Mouse (Mus musculus): Measurements from ENCODE around the gene Cyp8b1. TPM values are rescaled to one million over a fixed set of nuclear protein-coding genes. Genes with fewer than 3 reads are reported as not detected.

The Cyp8b1 gene
- polyA plus RNA-seq, 1 experiment from 2014 or later, result not detected

DNA sequence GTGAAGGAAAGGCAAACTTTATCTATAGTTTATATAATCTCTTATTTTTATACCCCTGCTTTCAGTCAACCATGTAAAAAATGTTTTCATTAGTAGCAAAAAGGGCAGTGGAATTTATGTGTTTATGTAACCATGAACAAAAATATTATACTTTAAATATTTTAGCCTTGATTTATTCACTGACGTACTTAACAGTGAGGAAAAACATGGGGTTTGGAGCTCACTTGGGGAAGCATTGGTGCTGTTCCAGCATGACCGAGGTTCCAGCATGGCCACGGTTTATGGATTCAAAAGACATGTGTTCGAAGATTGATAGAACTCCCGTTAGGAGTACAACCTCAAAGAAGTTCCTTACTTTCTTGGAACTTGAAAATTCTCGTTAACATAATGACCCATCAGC, 47.9 kb downstream of the Cyp8b1 start:
- no peak for ATAC-seq (ENCODE audit: low FRiP score)
- 89% methylated on average over 6 of the region's 6 CpGs for WGBS

DNA sequence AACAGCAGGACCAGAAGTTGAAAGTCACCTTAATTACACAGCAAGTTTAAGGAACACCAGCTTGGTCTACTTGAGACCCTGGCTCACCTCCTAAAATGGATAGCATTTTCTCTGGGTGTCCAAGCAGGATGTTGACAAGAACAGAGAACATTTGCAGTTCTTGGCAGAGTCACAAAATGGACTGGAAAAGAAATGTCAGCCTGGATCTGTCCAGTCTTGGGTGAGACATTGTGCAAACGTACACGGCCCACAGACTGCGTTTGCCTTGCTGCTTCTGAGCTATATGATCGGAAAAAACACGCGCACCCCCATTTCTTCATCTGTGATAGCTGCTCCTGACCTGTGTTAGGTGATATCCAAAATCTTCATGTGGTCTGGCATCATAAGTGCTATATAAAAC, 48.5 kb downstream of the Cyp8b1 start:
- no peak overlapping the region for H3K4me2 ChIP-seq (replicated peaks)
- no peaks in the 10 kb centered on the region for H3K36me3 ChIP-seq (replicated peaks; ENCODE audit: control insufficient read depth, insufficient read depth)
- no peak for ATAC-seq (ENCODE audit: low FRiP score)
- H3K4me1 ChIP-seq (replicated peaks; ENCODE audit: control insufficient read depth, insufficient read depth, low read length), result peaks cover 6% of the 10 kb centered on the region
- no peak overlapping the region for H3K27ac ChIP-seq
- H3K9me3 ChIP-seq (ENCODE audit: control insufficient read depth, low read length), result no peaks in the 10 kb centered on the region
- WGBS, result 97% methylated on average over 6 of the region's 6 CpGs
- H3K9ac ChIP-seq, result no peak overlapping the region
- no peak for DNase-seq (ENCODE audit: low spot score)
- no peak overlapping the region for H3K4me3 ChIP-seq (replicated peaks; ENCODE audit: low read length)
- H3K27me3 ChIP-seq (ENCODE audit: control insufficient read depth, insufficient read depth, low read length), result no peaks in the 10 kb centered on the region

More for the DNA sequence above, 47.9 kb downstream of the Cyp8b1 start:
- Histone ChIP-seq H3K9me3 (ENCODE audit: control insufficient read depth, low read length) (no peaks in the 10 kb centered on the region), H3K27me3 (ENCODE audit: control insufficient read depth, insufficient read depth, low read length) (no peaks in the 10 kb centered on the region), H3K9ac (no peak overlapping the region), H3K4me2 (replicated peaks) (no peak overlapping the region), H3K27ac (no peak overlapping the region), H3K4me1 (replicated peaks; ENCODE audit: control insufficient read depth, insufficient read depth, low read length) (peaks cover 6% of the 10 kb centered on the region), H3K36me3 (replicated peaks; ENCODE audit: control insufficient read depth, insufficient read depth) (no peaks in the 10 kb centered on the region), H3K4me3 (replicated peaks; ENCODE audit: low read length) (no peak overlapping the region)
- no peak for DNase-seq (ENCODE audit: low spot score)

DNA sequence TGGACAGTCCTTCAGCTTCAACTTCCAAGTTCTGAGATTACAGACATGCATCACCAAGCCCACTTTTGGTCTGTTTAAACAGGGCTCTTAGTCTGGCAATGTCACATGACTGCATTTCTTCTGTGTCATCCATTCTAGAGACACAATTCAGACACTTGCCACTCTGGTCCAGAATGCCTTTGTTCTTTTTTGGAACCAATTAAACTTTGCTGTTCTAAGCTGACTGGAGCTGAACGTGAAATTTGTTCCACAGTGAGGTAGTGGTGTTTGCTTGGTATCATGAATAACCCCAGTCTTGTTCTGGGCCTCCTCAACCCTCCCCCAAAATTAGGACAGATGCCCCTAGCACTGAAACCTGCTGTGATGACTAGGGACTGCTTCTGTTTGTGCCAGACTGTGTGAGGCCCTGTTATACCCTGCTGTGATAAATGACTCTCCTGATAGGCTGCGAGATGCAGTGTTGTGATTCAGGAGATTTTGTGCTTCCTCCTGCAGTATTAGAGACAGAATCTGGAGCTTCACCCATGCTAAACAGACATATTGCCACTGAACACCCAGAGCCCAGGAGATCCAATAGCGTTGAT, 50.6 kb downstream of the Cyp8b1 start:
- Histone ChIP-seq H3K4me3 (replicated peaks; ENCODE audit: low read length) (no peak overlapping the region), H3K36me3 (replicated peaks; ENCODE audit: control insufficient read depth, insufficient read depth) (no peaks in the 10 kb centered on the region), H3K27ac (no peak overlapping the region), H3K4me2 (replicated peaks) (no peak overlapping the region), H3K9me3 (ENCODE audit: control insufficient read depth, low read length) (no peaks in the 10 kb centered on the region), H3K9ac (no peak overlapping the region), H3K4me1 (replicated peaks; ENCODE audit: control insufficient read depth, insufficient read depth, low read length) (peaks cover 6% of the 10 kb centered on the region), H3K27me3 (ENCODE audit: control insufficient read depth, insufficient read depth, low read length) (no peaks in the 10 kb centered on the region)
- no peak for ATAC-seq (ENCODE audit: low FRiP score)
- WGBS, result 42% methylated on average over 3 of the region's 3 CpGs
- no peak for DNase-seq (ENCODE audit: low spot score)

DNA sequence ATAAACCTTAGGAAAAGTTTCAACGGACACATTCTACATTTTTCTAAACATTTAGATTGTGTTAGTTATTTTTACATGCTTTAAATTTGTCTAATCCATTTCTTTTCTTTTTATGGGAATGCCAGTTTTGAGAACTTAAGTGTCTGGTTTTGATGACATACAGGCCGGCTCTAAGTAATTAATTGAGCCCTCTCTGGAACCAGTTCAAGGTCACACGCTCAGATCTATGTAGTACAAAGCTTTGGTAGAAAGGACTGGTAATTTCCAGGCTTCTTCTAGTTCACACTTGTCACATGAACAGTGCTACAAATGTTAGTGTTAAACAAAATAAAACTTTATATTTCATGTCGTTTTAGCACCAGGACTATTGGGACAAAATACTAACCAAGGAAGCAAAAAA, 51.3 kb downstream of the Cyp8b1 start:
- no peak overlapping the region for H3K9ac ChIP-seq
- WGBS, result 77% methylated on average over 4 of the region's 4 CpGs
- ATAC-seq (ENCODE audit: low FRiP score) (no peak), DNase-seq (ENCODE audit: low spot score) (no peak)
- H3K36me3 ChIP-seq (replicated peaks; ENCODE audit: control insufficient read depth, insufficient read depth), result no peaks in the 10 kb centered on the region
- H3K27ac ChIP-seq, result no peak overlapping the region
- no peak overlapping the region for H3K4me3 ChIP-seq (replicated peaks; ENCODE audit: low read length)
- H3K4me2 ChIP-seq (replicated peaks), result no peak overlapping the region
- peaks cover 6% of the 10 kb centered on the region for H3K4me1 ChIP-seq (replicated peaks; ENCODE audit: control insufficient read depth, insufficient read depth, low read length)
- no peaks in the 10 kb centered on the region for H3K9me3 ChIP-seq (ENCODE audit: control insufficient read depth, low read length)
- no peaks in the 10 kb centered on the region for H3K27me3 ChIP-seq (ENCODE audit: control insufficient read depth, insufficient read depth, low read length)

Other genes starting within 250 kb of the Cyp8b1 start
- gene Sec22c, start 210.8 kb downstream of the Cyp8b1 start, polyA plus RNA-seq (2014; fragmentation: Nextera tagmentation; extraction: Ambion mirVana), result 21.6 and 26.5 TPM in 2 replicates
- 171 and 213 TPM in 2 replicates for gene Ss18l2, start 206.0 kb downstream of the Cyp8b1 start, polyA plus RNA-seq (2014; fragmentation: Nextera tagmentation; extraction: Ambion mirVana)
- gene Nktr, start 197.1 kb downstream of the Cyp8b1 start, polyA plus RNA-seq (2014; fragmentation: Nextera tagmentation; extraction: Ambion mirVana), result 56.2 and 64.1 TPM in 2 replicates
- 19.1 and 21.5 TPM in 2 replicates for gene Zfp651, start 157.0 kb downstream of the Cyp8b1 start, polyA plus RNA-seq (2014; fragmentation: Nextera tagmentation; extraction: Ambion mirVana)
- gene Klhl40, start 138.7 kb downstream of the Cyp8b1 start, polyA plus RNA-seq (2014; fragmentation: Nextera tagmentation; extraction: Ambion mirVana), result 1.6 and 2.3 TPM in 2 replicates
- 0.31 TPM in 1 of 2 replicates, not detected in the other for gene Hhatl, start 123.8 kb downstream of the Cyp8b1 start, polyA plus RNA-seq (2014; fragmentation: Nextera tagmentation; extraction: Ambion mirVana)
- 1.9 and 2.2 TPM in 2 replicates for gene Ccdc13, start 76.8 kb downstream of the Cyp8b1 start, polyA plus RNA-seq (2014; fragmentation: Nextera tagmentation; extraction: Ambion mirVana)
- gene Higd1a, start 57.9 kb downstream of the Cyp8b1 start, polyA plus RNA-seq (2014; fragmentation: Nextera tagmentation; extraction: Ambion mirVana), result 146 and 158 TPM in 2 replicates
- 2.4 and 4.1 TPM in 2 replicates for gene Ackr2, start 17.9 kb downstream of the Cyp8b1 start, polyA plus RNA-seq (2014; fragmentation: Nextera tagmentation; extraction: Ambion mirVana)
- gene Fam198a, start 34.7 kb upstream of the Cyp8b1 start, polyA plus RNA-seq (2014; fragmentation: Nextera tagmentation; extraction: Ambion mirVana), result 1.7 TPM in 2 replicates
- gene Pomgnt2, start 80.8 kb upstream of the Cyp8b1 start, polyA plus RNA-seq (2014; fragmentation: Nextera tagmentation; extraction: Ambion mirVana), result 28.6 and 29.4 TPM in 2 replicates
- gene Snrk, start 201.0 kb upstream of the Cyp8b1 start, polyA plus RNA-seq (2014; fragmentation: Nextera tagmentation; extraction: Ambion mirVana), result 58.5 and 65.1 TPM in 2 replicates

Measured in hindbrain, embryonic 14.5 days (tissue).